Mouse (Mus musculus) heart, adult 2 months (tissue): ENCODE results near the gene Wdr70. TPM values are rescaled to one million over a fixed set of nuclear protein-coding genes. Genes with fewer than 3 reads are reported as not detected.

ENCODE experiments used
- DNase-seq, 2 experiments: peaks; one replicate each; pipeline ENCODE4 v3.0.0; 2021
- H3K27ac ChIP-seq: fragments of 200-600 bp; 2 replicates; pipeline ENCODE4 v1.8.1; 2022
- H3K27me3 ChIP-seq: fragments of 200-500 bp; 2 replicates; pipeline ENCODE4 v1.6.1; 2012; ENCODE audit warnings: mild to moderate bottlenecking, low read length, inconsistent platforms, mixed read lengths; ENCODE audit not compliant: control insufficient read depth, insufficient read depth
- H3K36me3 ChIP-seq: fragments of 200-500 bp; 2 replicates; pipeline ENCODE4 v1.6.1; 2012; ENCODE audit warnings: low read length, inconsistent platforms; ENCODE audit not compliant: control insufficient read depth, insufficient read depth
- H3K4me1 ChIP-seq: fragments of 200-500 bp; 2 replicates; pipeline ENCODE4 v1.6.1; 2011; ENCODE audit warnings: low read length; ENCODE audit not compliant: control insufficient read depth, insufficient read depth
- H3K4me3 ChIP-seq: fragments of 200-600 bp; 2 replicates; pipeline ENCODE4 v1.8.1; 2022
- H3K79me2 ChIP-seq: fragments of 200-500 bp; replicated peaks from 2 replicates; pipeline ENCODE4 v1.6.1; 2012; ENCODE audit warnings: mild to moderate bottlenecking, inconsistent platforms, low read length, moderate library complexity, mixed read lengths; ENCODE audit not compliant: control insufficient read depth, insufficient read depth
- H3K9ac ChIP-seq: fragments of 200-500 bp; 2 replicates; pipeline ENCODE4 v1.6.1; 2012; ENCODE audit warnings: low read depth, mild to moderate bottlenecking, control low read depth, inconsistent platforms, low read length, mixed read lengths
- CTCF ChIP-seq: fragments of 200-600 bp; IDR thresholded peaks from 2 replicates; pipeline ENCODE4 v1.8.1; 2022; ENCODE audit warnings: antibody characterized with exemption, mild to moderate bottlenecking, moderate library complexity
- EP300 ChIP-seq: fragments of 200-500 bp; IDR thresholded peaks from 2 replicates; pipeline ENCODE4 v1.6.1; 2011; ENCODE audit warnings: low read depth, low read length, control low read depth; ENCODE audit not compliant: insufficient read depth
- POLR2A ChIP-seq: fragments of 200-500 bp; IDR thresholded peaks from 2 replicates; pipeline ENCODE4 v1.6.1; 2011; ENCODE audit warnings: mild to moderate bottlenecking, low read depth, low read length, control low read depth; ENCODE audit not compliant: insufficient read depth
- WGBS: fragments of 180-500 bp; shearing (Covaris S2); methylation state at CpG from one replicate; pipeline ENCODE4 v1.1.7; 2018; 5-methylcytosine and 5-hydroxymethylcytosine counted together
- intact Hi-C: fragments of 180-260 bp; cut with DNase I; formaldehyde crosslinking; loops from one replicate; pipeline ENCODE4 v1.15.1; 2025
- polyA plus RNA-seq: library from polyadenylated mRNA; depleted of rRNA; stranded (reverse); fragments of >200 nt; gene quantifications from 2 replicates; pipeline ENCODE4 v1.2.3, GENCODE M21; 2012
- total RNA-seq, 2 experiments: library from RNA; stranded (reverse); gene quantifications; 2 replicates each; pipeline ENCODE4 v1.2.3; 2021

Gene Wdr70
- total and polyA plus RNA-seq, 3 experiments = 12.1 to 21.1 (median 20.7) TPM

- Histone ChIP-seq H3K27ac (no peak overlapping the region), H3K4me1 (no peaks in the 10 kb centered on the region), H3K36me3 (no peaks in the 10 kb centered on the region), H3K4me3 (no peak overlapping the region), H3K9ac (no peak overlapping the region), H3K79me2 (no peaks in the 10 kb centered on the region), H3K27me3 (no peaks in the 10 kb centered on the region)
- no peak for DNase-seq
- WGBS = 88% methylated on average over 5 of the region's 5 CpGs
- TF ChIP-seq POLR2A = no peak
- no peak for TF ChIP-seq CTCF
- no peak for TF ChIP-seq EP300
- intact Hi-C loops = no loop called here
Measured at GRCm38 (mm10) chr15:7862890-7863289, 236.1 kb downstream of the Wdr70 start.

- DNase-seq = no peak
- no peaks in the 10 kb centered on the region for H3K36me3 ChIP-seq
- H3K4me1 ChIP-seq = no peaks in the 10 kb centered on the region
- intact Hi-C loops = no loop called here
- H3K79me2 ChIP-seq = no peaks in the 10 kb centered on the region
- no peak overlapping the region for H3K9ac ChIP-seq
- TF ChIP-seq EP300 (no peak), CTCF (no peak), POLR2A (no peak)
- H3K4me3 ChIP-seq = no peak overlapping the region
- 58% methylated on average over 5 of the region's 5 CpGs for WGBS
- H3K27ac ChIP-seq = no peak overlapping the region
- H3K27me3 ChIP-seq = no peaks in the 10 kb centered on the region
Measured at GRCm38 (mm10) chr15:7858841-7859240, 240.2 kb downstream of the Wdr70 start.

- no peak for TF ChIP-seq POLR2A
- TF ChIP-seq EP300 = no peak
- Histone ChIP-seq H3K27me3 (no peaks in the 10 kb centered on the region), H3K9ac (no peak overlapping the region), H3K79me2 (no peaks in the 10 kb centered on the region), H3K4me3 (no peak overlapping the region), H3K4me1 (no peaks in the 10 kb centered on the region), H3K27ac (no peak overlapping the region), H3K36me3 (no peaks in the 10 kb centered on the region)
- WGBS = 31% methylated on average over 13 of the region's 13 CpGs
- intact Hi-C loops = no loop called here
- DNase-seq = peak; percentile 35 to 63
Measured at GRCm38 (mm10) chr15:7857418-7857817, 241.6 kb downstream of the Wdr70 start.

GRCm38 (mm10) chr15:7842398-7842797 lies 256.6 kb downstream of the Wdr70 start:
- no peak overlapping the region for H3K9ac ChIP-seq
- no peaks in the 10 kb centered on the region for H3K4me1 ChIP-seq
- H3K27ac ChIP-seq = no peak overlapping the region
- TF ChIP-seq POLR2A = no peak
- TF ChIP-seq CTCF = no peak
- TF ChIP-seq EP300 = no peak
- WGBS = 79% methylated on average over 4 of the region's 4 CpGs
- intact Hi-C loops = no loop called here
- no peak overlapping the region for H3K4me3 ChIP-seq
- H3K27me3 ChIP-seq = no peaks in the 10 kb centered on the region
- no peak for DNase-seq
- no peaks in the 10 kb centered on the region for H3K79me2 ChIP-seq
- no peaks in the 10 kb centered on the region for H3K36me3 ChIP-seq

GRCm38 (mm10) chr15:7841664-7842063 lies 257.3 kb downstream of the Wdr70 start:
- Histone ChIP-seq H3K9ac (no peak overlapping the region), H3K4me1 (no peaks in the 10 kb centered on the region), H3K27me3 (no peaks in the 10 kb centered on the region), H3K79me2 (no peaks in the 10 kb centered on the region), H3K4me3 (no peak overlapping the region), H3K36me3 (no peaks in the 10 kb centered on the region), H3K27ac (no peak overlapping the region)
- TF ChIP-seq POLR2A = no peak
- TF ChIP-seq CTCF = no peak
- no peak for TF ChIP-seq EP300
- intact Hi-C loops = no loop called here
- 97% methylated on average over 1 of the region's 1 CpGs for WGBS
- no peak for DNase-seq

GRCm38 (mm10) chr15:7838921-7839309 lies 260.1 kb downstream of the Wdr70 start:
- Histone ChIP-seq H3K36me3 (no peaks in the 10 kb centered on the region), H3K79me2 (no peaks in the 10 kb centered on the region), H3K4me3 (no peak overlapping the region), H3K27me3 (no peaks in the 10 kb centered on the region), H3K4me1 (no peaks in the 10 kb centered on the region), H3K9ac (no peak overlapping the region), H3K27ac (no peak overlapping the region)
- no peak for DNase-seq
- no peak for TF ChIP-seq CTCF
- no peak for TF ChIP-seq EP300
- no peak for TF ChIP-seq POLR2A
- intact Hi-C loops = no loop called here
- 55% methylated on average over 7 of the region's 7 CpGs for WGBS
